Mouse (Mus musculus) cerebellum, postnatal 36 days (tissue): Measurements from ENCODE around the gene Wdr82.
"Not testable (repeated sequence)": the region's sequence is repeated elsewhere in the genome, so short reads cannot be mapped to it uniquely, and the experiment has no call there.

Source experiments
- DNase-seq, 2 experiments: peaks; one replicate each; pipeline ENCODE4 v3.0.0; 2021 to 2022; ENCODE audit warnings: mixed read lengths in 2 of 2

The Wdr82 gene

DNA sequence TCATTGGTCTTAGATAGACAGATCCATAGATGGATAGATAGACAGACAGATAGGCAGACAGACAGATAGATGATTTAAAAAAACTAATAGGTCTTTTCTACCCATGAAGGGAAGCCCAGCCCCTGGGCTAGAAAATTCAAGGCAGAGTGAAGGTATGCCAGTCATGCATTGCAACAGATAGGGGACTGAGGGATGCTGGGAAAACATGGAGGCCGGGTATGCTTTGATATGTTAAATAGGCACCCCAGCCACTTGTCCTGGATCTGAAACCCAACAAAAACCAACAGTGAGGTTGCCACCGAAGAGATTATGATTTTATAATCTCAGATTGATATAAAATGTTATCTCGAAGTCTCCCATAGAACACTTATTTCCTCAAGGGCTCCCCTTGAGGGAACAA, 3.5 kb upstream of the Wdr82 start:
- no peak for DNase-seq

DNA sequence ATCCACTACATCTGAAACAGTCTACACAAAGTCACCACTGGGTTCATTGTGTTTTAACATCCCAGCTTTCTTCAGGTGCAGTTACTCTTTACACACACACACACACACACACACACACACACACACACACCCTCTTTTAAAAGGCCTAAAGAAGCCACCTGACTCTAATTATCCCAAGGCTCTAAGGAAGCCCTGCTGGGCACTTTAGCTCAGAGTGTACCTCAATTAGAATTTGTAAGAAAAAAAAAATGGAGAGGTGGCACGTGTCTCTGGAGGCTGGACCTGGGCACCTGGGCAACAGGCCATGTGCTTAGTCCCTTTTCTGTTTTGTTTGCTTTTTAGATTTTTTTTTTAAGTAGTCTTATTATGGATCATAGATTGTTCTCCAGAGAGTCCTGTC, 3.0 kb upstream of the Wdr82 start:
- DNase-seq, result no peak

DNA sequence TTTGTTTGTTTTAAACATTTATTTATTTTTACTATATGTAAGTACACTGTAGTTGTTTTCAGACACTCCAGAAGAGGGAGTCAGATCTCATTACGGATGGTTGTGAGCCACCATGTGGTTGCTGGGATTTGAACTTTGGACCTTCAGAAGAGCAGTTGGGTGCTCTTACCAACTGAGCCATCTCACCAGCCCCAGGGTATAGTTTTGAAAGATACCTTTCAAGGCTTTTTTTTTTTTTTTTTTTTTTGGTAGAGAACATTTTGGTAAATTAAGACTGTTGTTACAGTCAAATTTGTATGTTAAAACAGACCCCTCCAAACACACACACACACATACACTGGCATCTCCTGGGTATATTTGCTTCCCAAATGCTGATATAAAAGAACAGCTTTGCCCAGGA, 1.7 kb upstream of the Wdr82 start:
- DNase-seq, result not testable (repeated sequence)

DNA sequence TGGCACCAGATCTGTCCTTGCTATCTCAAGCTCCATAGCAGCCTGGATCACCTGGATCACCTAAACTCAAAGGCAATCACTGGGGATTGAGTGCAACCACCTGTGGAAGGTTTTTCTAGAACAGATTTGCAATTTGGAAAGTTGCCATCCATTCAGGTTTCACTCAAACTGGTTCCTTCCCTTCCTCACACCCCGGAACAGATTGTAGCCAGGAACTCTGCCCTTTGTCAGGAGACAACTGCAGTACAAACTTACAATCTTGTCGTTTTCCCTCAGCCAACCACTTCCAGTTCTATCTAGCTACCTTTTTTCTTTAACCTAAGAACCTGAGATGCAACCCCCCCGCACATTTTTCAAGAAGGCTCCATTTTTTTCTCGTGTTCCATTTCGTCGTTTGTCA, 811 bp upstream of the Wdr82 start:
- no peak for DNase-seq

DNA sequence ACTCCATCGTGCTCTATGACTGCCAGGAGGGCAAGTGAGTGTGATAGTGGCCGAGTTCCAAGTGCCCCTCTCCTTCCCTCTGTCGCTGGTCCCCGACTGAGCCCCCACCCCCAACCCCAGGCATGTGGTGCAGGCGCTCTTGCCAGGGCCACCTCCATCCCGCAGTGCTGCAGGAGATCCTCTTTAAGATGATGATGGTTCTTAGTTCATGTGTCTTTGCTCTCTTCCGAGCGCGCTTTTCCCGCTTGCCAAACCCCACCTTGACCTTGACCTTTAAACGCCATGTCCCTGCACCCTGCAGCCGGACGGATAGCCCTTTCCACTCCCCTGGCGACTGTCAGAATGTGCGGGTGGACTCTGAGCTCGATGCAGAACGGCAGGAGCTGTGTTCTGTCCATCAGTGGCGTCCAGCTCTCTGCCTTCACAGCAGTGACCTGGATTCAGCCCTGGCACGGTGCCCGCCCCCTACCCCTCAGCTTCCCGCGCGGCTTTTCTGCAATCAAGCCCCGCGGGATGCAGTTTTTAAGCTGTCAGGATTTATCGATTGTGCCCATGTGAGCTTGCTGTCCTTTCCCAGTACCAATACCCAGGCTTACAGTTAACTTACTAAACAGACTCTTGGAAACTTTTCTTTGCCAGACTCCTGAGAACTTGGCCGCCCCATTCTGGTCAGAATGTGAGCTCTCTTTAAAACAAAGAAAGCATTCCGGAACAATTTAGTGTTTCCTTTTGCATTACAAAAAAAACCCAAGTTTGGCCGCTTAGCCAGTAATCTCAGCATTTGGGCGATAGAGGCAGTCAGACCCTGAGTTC, 824 bp downstream of the Wdr82 start:
- peak; percentile 87 to 90 for DNase-seq

DNA sequence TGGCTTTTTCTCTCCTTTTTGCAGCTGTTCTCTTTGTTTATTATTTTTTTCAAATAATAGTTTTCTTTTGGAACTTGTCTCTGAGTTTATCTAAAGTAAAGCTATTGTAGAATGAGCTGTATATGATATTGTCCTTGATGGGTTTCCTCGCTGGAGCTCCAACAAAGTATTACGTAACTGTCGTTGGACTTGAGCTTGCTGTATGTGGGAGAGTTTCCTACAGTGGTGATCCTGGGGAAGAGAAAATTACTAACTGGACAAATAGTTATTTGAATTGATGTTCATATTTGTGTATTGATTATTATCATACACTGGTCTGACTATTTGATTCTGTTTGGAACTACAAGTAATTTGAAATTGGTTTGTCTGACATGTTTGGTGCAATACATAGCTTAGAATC, 1.8 kb downstream of the Wdr82 start:
- no peak for DNase-seq

DNA sequence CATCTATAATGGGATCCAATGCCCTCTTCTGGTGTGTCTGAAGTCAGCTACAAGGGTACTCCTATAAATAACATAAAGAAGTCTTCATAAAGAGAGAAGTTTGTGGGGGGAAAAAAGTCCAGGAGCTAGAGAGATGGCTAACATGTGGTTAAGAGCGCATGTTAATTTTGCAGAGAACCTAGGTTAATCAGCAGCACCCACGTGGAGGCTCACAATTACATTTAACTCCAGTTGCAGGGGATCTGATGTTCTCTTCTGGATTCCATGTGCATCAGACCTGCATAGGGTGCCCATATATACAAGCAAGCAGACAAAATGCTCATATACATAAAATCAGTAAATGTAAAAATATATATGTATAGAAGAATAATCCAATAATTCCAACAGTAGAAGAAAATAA, 2.6 kb downstream of the Wdr82 start:
- no peak for DNase-seq

DNA sequence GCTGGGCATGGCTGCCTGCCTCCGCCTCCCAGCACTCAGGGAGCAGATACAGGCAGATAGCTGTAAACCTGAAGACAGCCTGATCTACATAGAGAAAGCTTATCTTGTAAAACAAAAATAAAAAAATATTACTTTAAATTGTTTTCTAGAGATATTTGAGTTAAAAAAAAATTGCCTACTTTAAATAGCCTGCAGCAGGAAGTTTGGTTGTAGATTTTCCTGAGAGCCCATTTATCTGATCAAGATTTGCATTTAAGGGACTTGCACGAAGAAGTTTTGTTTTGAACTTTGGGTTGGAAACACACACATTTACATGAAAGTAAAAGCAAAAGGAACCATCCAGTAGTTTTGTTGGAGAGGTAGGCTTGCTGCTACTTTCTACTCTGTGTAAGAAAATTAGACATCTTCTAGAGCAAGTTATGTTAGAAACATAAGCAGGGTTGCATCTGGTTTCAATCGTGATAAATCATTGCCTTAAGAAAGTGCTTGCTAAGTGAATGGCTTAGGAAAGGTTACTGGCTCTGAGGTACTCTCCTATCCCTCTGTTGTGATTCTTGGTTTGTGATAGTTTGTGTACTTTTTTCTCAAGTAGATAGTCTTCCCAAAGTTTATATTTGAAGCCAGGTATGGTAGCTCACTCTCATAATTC, 4.9 kb downstream of the Wdr82 start:
- no peak for DNase-seq

DNA sequence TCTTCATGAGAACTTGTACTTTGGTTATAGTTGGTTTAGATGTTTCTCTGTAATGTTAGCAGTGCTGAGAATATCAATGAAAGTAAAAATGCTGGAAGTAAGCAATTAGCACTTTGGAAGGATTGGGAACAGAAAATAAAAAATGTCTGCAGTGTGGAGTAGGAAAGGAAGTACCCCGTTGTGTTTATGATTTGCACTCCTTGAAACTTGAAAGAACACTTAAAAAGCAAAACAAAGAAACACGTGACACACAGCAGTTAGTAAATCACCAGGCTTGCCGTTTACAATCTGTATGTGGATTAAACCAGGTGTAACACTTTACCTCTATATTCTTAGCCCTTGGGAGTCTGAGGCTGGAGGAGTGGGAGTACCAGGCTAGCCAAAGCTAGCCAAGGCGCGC, 6.0 kb downstream of the Wdr82 start:
- DNase-seq, result no peak

DNA sequence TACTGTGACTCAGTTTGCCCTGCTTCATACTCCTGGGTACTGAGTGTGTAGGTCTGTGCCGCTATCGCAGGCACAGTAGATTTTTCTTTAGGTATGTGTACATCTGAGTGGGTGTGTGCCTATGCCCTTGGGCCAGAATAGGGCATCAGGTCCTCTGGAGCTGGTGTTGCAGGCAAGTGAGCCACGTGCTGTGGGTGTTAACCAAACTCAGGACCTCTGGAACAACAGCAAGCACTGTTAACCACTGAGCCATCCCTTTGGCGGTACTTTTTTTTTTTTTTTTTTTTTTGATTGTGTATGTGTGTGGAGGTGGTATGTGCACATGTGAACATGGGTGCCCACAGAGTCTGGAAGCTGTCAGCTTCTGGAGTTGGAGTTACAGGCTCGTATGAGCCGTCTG, 7.1 kb downstream of the Wdr82 start:
- no peak for DNase-seq

DNA sequence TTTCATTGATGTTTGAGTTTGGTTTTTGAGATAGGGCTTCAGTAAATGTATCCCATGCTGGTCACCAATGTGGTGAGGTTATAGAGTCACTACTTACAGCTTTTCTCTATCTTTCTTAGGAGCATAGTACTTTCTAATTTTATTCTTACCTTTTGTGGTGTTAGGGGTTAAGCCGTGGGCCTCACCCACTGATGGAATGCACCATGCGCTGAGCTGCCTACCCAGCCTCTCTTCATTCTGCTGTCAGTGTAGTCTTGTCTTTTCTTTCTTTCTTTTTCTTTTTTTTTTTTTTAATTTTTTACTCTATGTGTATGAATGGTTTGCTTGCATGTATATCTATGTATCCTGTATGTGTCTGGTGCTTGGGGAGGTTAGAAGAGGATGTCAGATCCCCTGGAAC, 8.7 kb downstream of the Wdr82 start:
- DNase-seq, result no peak

DNA sequence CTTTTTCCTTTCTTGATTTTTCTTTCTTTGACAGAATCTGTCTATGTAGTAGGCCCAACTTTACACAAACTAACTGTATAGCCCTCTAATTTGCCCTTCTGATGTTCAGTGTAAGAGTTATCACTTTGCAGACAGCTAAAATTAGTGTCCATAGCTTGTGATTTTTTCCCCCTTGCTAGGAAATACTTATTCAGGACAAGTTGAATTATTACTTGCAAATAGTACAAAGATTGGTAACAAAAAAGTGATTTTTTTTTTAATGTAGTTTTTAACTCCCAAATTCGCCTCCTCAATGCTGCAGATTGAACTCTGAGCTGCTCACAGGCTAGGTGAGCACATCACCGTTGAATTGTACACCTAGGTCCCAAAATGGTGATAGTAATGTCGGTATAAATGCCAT, 9.2 kb downstream of the Wdr82 start:
- DNase-seq, result no peak

DNA sequence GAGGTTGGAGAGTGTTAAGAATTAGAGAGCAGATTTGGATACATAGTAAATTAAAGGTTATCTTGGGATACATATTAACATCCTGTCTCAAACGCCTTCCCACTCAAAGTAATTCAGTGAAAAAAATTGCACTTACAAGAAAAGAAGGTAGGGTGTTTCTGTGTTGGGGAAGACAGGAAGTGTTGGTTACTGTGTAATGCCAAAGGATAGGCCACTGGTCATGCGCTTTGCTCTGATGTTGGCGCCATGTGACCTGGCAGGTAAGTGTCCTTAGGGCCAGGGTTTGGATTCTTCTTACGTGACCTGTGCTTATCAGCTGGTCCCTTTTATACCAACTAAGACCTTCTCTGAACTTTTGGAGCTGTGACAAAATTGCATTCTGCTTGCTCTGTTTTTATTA, 11.4 kb downstream of the Wdr82 start:
- DNase-seq, result no peak

DNA sequence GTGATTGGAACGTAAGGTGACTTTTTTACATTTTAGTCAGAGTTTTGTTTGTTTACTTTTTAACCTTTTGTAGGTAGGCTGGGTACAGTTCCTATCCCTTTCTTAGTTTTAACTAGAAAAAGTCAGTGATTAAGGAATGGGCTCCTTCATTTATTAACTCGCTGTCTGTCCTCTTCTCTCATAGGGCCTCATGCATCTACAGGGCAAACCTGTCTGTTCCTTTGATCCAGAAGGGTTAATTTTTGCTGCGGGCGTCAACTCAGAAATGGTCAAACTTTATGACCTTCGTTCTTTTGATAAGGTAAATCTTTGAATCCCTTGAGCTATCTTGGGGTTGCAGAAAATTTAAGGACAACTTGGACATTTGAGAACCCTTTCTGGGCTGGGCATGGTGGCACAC, 13.3 kb downstream of the Wdr82 start:
- DNase-seq, result no peak

DNA sequence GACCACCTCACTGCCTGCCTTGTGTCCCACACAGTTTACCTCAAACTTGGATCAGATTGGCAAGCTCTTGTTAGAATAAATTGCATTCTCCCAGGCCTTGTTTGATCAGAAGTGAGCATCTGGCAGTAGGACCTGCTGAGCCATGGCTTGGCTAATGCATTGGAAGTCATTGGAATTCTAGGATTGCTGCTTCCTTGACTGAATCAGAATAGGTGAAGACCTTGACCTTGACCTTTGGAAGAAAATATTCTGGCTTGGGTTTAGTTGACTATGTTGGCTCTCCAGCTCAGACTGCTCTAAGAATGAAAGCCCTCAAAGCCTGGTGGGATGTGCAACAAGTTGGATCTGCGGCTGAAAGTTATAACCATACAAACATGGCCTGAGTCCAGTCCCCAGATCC, 20.6 kb downstream of the Wdr82 start:
- DNase-seq, result no peak

DNA sequence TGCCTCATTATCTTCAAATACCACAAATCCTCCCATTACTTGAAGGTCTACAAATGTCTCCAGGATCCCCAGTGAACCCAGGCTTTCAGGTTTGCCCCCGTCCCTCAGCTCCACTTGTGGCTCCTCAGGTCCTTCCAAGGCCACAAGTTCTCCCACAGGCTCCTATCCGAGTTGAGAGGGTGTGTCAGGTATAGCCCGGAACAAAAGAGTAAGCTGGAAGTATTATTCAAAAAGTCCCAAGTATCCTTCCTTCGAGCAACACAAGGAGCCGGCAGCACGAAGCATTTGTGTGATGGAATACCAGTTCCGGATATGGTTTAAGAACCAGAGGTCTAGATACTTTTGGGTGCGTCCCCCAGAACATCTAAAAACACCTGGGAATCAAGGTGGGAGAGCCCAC, 21.3 kb downstream of the Wdr82 start:
- no peak for DNase-seq

DNA sequence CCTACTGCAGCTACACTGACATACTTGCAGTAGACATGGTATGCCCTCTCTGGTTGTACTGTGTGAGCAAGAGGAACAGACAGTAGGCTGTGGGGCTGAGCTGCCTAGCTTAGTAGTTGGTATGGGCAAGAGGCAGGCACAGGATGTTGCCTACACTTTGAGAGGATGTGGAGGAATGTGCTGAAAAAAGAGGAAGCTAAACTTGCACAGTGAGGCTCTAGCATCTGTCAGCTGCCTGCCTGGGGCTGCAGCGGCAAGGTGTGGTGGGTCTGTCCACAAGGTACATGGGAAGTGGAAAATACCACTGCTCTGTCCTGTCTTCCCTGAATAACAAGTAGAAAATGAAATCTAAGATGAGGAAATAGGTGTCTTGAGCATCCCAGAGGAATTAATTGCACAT, 22.3 kb downstream of the Wdr82 start:
- no peak for DNase-seq

DNA sequence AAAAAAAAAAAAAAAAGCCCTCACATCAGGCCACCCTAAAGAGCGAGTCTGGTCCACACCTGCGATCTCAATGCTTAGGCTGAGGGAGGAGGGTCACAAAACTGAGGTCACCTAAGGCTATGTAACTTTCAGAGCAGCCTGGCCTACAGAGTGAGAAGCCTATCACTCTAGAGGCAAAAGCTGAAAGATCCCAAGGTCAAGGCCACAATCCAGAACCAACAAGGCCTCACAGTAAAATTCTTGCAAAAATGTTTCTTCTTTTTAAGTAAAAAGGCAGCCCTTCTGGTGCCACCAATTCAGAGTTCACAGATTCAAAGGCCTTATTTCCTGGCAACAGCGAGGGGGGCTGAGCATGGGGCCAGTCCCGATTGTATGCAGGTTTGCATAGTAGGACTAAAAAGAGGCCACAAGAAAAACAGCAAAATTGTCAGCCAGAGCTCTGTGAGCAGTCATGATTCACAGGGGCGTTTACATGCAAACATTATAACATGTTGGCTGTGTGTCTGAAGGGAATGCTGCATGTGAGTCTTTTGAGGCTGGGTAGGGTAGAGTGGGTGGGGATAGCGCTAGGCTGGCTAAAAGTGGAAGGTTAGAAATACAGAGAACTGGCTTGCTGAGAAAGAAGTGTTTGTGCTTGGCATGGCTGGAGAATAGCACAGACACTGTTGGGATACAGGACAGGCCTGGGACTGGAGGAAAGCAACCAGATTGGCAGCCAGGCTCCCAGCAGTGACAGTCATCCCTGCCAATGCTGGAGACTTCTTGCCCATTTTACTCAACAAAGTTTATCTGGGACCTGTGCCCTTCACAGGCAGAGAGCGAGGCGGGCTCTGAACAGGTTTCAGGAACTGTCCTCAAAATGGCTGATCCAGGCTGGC, 23.4 kb downstream of the Wdr82 start:
- DNase-seq, result peak; percentile 64 to 71

DNA sequence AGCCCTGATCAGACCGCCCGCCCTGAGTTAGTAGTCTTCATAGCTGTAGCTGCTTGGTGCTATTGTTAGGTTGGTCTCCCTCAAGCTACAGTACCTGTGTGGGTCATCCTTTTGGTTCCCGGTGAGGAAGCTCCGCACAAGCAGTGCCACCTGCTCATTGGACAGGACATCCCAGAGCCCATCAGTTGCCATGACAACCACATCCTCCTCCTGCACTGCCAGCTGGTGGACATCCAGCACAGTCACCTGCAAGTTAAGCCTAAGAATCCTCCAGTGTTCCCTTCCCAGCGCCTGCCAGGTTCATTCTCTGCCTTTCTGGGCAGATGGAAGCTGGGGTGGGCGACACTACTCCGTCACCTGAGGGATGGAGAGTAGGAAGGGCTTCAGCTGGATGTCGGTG, 25.0 kb downstream of the Wdr82 start:
- DNase-seq, result peak; percentile 77

DNA sequence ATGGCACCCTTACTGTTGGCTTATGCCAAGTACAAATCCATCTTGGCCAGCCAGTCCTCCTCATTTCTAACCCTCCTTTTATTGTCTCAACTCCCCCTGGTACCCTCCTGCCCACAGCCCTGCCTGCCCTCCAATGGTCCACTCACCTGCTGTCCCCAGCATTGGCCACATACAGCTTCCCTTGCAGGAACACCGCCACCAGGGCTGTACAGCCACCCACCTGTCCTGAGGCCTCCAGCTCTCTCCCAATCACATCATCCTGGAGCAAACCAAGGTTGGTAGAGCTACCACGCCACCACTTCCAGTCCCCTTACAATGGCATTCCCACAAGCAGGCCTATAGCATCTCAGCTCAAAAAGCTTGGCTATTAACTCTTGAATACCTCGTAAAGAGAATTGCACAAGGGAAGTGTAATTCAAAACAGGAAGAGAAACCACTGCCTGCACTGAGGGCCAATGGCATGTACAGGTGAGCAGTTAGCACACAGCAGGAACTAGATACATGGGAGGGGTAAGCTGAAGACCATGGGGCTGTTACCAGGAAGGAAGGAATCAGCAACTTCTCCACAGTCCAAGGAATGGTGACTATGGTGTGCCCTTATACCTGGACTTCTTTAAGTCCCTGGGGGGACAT, 26.5 kb downstream of the Wdr82 start:
- no peak for DNase-seq

DNA sequence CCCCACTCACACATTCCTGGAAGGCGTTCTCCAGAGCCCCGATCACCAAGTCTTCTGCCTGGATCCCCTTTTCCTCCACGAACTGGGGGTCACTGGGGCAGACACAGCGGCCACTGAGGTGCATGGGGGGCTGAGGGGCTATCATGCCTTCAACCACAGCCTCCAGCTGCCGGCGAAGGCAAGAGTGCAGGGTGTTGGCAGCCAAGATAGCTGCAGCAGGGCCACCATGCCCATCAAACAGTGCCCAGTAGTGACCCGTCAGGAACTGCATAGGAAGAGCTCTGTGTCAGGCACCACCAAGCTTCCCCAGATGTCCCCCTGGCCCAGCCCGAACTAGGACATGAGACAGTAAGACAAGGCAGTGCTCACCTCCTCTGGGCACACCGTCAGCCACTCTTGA, 27.0 kb downstream of the Wdr82 start:
- DNase-seq, result no peak

DNA sequence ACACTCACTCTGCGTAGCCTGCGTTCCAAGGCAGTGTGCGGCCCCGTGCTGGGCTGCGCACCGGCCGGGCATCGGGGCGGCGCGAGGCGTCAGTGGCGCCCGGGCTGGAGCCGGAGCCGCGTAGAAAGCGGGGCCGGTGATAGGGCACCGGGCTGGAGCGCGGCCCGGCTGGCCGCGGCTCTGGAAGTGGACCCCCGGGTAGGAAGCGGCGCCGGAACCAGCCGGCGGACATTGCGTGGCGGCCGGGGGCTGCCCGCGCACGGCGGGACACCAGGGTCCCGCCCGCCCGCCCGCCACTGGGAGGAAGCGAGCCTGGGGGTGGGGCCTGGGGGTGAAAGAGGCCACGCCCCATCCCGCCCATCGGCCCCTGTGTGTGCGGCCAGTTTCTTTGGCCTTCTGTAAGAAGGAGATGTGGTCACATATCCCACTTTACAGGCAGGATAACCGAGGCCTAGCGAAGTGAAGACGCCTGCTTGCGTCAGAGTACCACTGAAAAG, 28.3 kb downstream of the Wdr82 start:
- DNase-seq, result peak; percentile 43 to 60
